Mouse (Mus musculus): ENCODE results near the gene Avpr2.

Gene Avpr2

GRCm38 (mm10) chrX:73941860-73942259 lies 50.0 kb downstream of the Avpr2 start:
- Histone ChIP-seq H3K27me3 (ENCODE audit: control insufficient read depth, insufficient read depth, low read length, poor library complexity, severe bottlenecking) (no peaks in the 10 kb centered on the region), H3K36me3 (ENCODE audit: control insufficient read depth, insufficient read depth, low read length, poor library complexity, severe bottlenecking) (peaks cover 4% of the 10 kb centered on the region; the same call in 1 of the 2 replicates)
- no peak for DNase-seq (ENCODE audit: low read depth, low spot score)

GRCm38 (mm10) chrX:73942294-73942693 lies 50.4 kb downstream of the Avpr2 start:
- Histone ChIP-seq H3K36me3 (ENCODE audit: control insufficient read depth, insufficient read depth, low read length, poor library complexity, severe bottlenecking) (peaks cover 4% of the 10 kb centered on the region; the same call in 1 of the 2 replicates), H3K27me3 (ENCODE audit: control insufficient read depth, insufficient read depth, low read length, poor library complexity, severe bottlenecking) (no peaks in the 10 kb centered on the region)
- no peak for DNase-seq (ENCODE audit: low read depth, low spot score)
